Mouse (Mus musculus): ENCODE results near the gene Lnpk. TPM values are rescaled to one million over a fixed set of nuclear protein-coding genes. Genes with fewer than 3 reads are reported as not detected.

Gene Lnpk
- 10 to 100 TPM; 69.7 to 77.6 TPM for total RNA-seq (2021)

DNA sequence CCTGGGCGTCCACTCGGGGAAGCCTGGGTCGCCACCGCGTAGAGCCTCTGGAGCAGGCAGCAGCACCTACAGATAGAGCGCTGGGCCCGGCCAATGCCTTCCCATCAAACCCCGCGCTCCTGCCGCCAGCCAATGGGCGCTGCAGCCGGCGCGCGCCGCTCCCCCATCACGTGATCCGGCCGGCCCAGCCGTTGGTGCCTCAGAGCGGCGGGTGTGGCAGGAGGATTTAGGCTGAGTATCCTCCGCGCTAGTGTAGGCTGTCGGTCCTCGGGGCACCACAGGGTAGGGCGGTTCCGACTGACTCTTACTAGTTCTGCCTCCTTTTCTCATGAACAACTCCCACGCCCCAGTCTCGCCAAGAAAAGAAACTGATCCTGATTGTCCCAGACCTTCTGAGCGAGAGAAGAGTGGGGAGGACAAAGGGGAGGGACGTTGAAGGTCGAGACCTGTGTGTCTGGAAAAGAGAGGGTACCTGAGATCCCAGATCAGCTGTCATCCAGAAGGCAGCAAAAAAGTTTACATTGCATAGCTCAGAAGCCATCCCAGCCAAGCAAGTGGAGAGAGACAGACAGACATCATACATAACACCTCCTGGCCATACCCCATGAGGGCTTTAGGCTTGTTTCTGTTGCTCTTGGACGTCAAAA lies at the start of gene Lnpk:
Lnpk (minus strand) TSS at position 593 of the 647 bp plus-strand sequence.
- intact Hi-C loops (cut with DNase I): loop anchor here (5.0 kb wide), 1 partner anchor 277 kb away; no protein-coding TSS in a partner anchor
- peak; percentile 95 to 96 for DNase-seq (ENCODE audit: low spot score in 2 of 2)

DNA sequence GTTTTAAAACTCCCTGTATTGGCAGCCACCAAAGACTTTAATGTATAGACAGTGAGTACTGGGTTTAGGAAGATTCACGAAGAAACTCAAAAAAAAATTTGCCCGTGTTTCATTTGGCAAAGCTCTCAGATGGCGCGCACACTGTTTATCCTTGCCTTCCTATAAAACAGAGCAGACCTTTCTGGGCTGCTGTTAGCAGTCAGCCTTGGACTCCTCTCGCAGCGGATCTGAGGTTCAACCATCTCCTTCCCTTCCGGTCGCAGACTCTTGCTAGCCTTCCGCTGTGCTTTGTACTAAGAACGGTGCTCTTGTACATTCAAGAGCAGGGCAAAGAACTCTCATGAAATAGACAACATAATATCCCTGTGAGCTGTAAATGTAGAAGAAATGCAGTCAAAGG lies 41.1 kb upstream of the Lnpk start:
- DNase-seq (ENCODE audit: low spot score in 2 of 2): no peak
- intact Hi-C loops (cut with DNase I): no loop called here

DNA sequence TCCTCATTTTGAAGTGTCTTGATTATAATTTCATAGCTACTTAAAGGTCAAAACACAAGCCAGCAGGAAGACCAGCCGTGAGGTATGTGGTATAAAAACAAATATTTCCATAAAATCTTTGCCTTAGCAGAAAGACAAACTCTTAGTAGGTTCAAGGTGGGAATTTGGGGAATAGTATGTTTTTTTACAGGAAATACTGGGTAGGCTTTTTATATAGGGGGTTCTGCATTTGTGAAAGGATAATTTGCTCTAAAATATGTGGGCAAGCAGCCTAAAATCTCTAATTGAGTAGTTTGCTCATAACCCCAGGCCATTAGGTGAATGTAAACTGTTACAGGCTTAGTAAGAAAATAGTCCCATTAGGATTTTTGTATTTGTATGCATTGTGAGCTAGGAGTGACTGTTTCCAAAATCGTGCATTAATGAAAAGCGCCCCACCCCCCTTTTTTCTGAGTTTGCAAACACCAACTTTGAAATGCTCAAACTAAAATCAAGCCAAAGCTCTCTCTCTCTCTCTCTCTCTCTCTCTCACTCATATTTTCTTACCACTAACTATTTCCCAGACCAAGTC lies 40.5 kb upstream of the Lnpk start:
- intact Hi-C loops (cut with DNase I): no loop called here

DNA sequence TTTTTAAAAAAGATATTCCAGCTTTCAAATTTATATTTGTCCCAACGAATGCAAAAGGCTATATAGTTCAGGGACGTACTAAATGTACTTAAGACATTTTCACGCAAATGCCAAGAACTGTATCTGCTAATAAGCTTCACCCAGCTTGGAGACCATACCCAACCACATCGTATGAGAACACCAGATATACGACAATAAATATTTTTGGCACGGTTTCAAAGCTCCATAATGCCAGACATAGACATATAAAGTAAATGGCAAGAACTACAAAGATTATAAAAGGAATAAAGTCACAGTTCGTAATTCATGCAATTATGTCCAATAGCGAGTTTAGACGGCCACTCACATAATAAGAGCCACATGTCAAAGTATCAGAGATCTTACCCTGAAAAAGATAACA lies 38.5 kb upstream of the Lnpk start:
- no peak for DNase-seq (ENCODE audit: low spot score in 2 of 2)
- intact Hi-C loops (cut with DNase I): no loop called here

More for the DNA sequence above, 40.5 kb upstream of the Lnpk start:
- no peak for DNase-seq (ENCODE audit: low spot score in 2 of 2)

DNA sequence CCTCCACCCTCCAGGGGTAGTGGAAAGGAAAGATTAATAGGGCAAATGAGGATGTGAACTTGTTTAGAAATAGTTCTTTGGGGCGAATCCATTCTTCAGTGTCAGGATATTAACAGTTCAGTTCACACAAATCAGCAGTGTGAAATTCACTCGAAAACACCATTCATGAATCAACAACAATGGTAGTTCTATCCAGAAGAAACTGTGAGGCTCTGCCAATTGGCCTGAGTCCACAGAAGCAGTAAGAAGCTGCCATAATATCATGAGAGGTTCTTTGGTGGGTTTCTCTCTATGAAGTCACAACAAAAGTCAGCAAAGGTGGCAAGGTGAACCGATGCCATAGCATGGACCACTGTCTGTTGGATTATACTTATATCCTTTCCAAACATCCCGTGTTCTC lies 32.2 kb upstream of the Lnpk start:
- intact Hi-C loops (cut with DNase I): no loop called here
- no peak for DNase-seq (ENCODE audit: low spot score in 2 of 2)

DNA sequence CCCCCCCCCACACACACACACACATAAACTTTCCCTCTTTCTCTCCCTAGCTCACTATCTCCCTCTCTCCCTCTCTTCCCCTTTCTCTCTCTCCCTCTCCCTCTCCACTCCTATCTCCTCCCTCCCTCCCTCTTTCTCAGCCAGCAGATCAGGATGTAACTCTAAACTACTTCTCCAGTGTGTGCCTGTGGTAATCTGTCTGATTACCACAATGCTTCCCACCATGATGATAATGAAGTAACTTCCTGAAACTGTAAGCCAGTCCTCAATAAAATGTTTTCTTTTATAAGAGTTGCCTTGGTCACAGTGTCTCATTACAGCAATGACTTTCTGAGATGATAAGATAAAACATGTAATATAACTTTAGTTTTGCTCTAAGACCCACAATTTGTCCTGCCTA lies 30.1 kb upstream of the Lnpk start:
- DNase-seq (ENCODE audit: low spot score in 2 of 2): no peak
- intact Hi-C loops (cut with DNase I): no loop called here

DNA sequence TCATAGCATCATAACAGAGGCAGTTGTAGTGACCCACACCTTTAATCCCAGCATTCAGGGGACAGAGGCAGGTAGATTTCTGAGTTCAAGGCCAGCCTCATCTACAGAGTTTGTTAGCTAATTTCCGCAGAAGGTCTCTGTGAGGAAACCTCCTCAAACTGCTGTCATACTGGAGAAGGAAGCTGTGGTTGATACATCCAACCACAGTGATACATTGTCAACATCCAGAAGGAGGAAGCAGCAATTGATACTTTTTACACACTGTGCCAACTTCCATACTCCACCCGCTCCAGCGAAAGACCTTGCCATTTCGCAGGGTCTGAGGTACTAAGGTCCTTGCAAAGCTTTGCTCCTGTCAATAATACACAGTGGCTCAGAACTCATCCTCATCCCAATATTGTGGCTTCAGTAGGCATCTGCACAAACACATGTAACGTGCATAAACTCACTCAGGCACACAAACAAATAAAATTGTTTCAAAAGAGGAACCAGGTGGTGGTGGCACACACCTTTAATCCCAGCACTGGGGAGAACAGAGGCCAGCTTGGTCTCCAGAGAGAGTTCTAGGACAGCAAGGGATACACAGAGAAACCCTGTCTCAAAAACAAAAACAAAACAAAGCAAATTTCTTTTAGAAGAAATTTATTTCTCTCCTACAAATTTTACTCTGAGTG lies 27.0 kb upstream of the Lnpk start:
- intact Hi-C loops (cut with DNase I): no loop called here
- DNase-seq (ENCODE audit: low spot score in 2 of 2): no peak

DNA sequence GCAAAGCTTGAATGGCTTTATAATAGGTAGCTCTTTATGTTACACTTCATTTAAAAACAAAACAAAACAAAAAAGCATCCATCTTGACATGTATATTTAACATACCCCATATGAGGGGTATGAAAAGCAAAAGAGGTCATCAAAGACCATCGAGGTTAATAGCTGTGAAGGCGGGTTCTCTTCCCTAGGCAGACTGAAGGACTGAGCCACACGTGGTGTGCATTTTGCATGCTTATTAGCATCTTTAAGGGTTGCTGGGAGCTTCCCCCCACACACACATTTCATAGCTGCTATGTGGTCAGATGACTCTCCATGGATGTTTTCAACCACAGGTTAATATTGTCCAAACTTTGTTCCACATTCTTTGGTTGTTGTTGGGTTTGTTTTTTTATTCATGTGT lies 24.8 kb upstream of the Lnpk start:
- no peak for DNase-seq (ENCODE audit: low spot score in 2 of 2)
- intact Hi-C loops (cut with DNase I): no loop called here

DNA sequence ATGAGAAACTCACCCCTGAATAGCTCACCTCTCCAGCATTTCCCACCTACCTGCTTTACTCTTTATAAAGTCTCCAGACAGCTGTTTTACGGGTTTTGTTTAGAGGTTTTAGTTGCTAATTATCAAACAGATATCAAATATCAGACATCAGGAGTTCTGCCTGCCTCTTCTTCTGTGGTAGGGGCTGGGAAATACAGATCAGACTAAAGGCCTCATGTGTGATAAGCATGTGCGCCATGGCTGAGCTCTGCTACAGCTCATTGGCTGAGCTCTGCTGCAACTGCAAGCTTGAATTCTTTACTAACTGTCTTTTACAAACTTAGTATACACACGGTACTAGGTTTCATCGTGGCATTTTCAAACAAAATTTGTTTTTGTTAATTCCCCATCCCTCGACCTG lies 23.2 kb upstream of the Lnpk start:
- no peak for DNase-seq (ENCODE audit: low spot score in 2 of 2)
- intact Hi-C loops (cut with DNase I): no loop called here

DNA sequence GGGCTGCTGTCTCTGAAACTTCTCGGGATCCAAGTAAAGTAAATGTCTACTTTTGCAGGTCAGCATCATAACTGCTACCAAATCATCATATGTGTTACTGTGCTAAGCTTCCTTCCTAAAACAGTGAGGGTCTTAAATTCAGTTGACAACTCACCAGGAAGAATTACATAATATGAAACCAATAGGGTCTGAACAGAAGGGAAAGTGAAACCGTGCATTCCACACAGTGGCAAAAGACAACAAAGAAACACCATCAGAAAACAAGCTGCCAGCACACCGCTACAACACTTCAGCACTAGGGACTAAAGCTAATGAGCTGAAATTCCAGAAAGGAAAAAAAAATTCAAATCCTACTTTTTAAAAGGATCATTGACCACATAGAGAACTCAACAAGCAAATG lies 17.9 kb upstream of the Lnpk start:
- intact Hi-C loops (cut with DNase I): no loop called here

DNA sequence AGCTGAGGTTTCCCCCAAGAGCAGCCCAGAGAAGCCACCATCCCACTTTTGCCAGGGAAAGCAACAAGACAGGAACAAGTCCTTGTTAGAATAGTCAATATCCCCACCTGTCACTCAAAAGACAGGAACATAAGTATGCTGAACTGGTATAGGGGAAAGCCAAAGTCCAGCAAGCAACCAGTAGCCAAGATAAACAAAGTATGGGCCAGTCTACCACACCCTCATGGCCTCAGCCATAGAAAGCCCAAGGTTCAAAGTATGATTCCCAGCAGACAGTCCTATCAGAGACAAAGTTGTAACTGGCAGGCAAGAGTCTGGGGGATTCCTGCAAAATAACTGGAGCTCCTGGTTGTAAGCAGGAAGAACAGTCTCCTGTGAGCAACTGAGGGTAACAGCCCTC lies 16.9 kb upstream of the Lnpk start:
- no peak for DNase-seq (ENCODE audit: low spot score in 2 of 2)
- intact Hi-C loops (cut with DNase I): no loop called here

More for the DNA sequence above, 17.9 kb upstream of the Lnpk start:
- DNase-seq (ENCODE audit: low spot score in 2 of 2): no peak

DNA sequence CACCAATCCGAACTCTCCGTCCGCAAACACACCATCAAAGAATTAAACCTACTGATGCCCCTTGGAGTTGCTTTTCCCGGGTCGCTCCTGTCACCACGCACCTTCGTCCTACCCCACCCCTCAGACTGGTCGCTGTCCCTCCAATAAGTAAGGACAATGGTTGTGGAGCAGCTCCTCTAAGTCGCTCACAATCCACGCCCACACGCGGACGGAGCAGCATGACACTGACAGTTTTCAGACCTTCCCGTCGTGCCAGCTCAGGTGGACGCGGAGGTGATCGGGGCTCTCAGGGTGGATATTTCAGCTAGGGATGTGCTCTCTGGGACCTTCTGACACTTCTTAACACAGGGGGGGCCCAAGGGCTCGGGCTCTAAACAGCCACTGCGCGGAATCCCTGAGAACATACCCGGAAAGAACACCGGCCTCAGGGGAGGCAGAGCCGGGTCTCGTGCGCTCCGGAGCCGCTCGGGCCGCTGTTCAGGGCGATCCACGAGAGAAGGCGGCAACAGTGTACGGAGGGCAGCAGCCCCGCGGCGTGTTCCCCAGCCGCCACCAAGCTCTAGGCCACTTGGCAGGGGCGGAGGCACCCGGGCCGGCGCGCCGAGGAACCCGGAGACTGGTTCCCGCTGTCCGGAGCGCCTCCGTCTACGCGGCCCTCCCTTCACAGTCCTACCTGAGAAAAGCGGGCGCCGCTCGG lies 941 bp downstream of the Lnpk start:
- intact Hi-C loops (cut with DNase I): loop anchor here (5.0 kb wide), 1 partner anchor 276 kb away; no protein-coding TSS in a partner anchor

DNA sequence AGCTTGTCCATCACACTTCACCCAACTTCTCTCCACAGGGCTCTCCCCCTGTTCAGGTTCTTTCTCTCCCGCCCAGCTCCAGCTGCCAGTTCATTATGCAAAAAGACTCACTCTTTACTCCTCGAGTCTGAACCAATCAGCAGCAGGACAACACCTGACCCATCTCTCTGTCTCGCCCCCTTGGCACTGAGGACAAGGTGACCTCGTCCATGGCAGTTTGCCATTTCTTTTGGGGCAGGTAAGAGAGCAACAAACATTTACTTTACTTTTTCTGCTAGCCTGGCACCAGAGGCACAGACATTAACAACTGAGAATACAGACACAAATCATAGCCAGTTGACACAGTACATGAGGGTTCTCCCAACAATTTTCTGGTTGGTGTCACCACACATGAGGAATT lies 8.8 kb downstream of the Lnpk start:
- DNase-seq (ENCODE audit: low spot score in 2 of 2): no peak
- intact Hi-C loops (cut with DNase I): no loop called here

More for the DNA sequence above, 941 bp downstream of the Lnpk start:
- DNase-seq (ENCODE audit: low spot score in 2 of 2): peak; percentile 37 to 46

DNA sequence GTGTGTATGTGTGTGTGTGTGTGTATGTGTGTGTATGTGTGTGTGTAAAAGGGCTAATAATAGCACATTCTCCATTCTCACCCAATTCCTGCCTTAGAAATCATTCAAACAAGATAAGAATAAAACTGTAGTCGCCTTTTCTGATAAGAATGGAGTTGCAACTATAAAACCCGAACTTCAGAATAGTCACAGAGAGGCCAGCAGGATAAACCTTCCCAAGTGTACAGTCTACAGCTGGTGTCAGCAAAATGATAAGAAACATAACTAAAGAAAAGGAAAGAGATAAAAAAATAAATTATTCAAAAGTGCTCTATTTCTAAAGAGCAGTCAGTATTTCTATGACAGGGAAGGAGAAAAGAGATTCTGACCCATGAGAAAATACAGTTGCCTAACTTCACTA lies 19.4 kb downstream of the Lnpk start:
- intact Hi-C loops (cut with DNase I): no loop called here
- no peak for DNase-seq (ENCODE audit: low spot score in 2 of 2)

DNA sequence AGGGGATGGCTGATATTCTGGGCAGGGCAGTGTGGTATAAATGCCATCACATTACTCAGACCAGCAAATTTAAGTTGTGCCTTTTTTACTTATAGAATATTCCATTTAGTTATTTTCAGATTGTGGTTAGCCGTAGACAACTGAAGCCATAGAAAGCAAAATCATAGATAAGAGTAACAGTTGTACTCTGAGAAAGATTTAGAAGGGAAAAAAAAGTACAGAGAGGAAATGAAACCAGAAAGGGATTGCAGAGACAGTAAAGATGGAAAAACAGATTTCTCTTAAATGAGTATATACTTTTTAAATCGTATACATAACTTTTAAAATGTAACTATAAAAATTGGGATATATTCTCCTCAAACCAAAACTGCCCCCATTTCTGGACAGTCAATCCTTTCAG lies 20.1 kb downstream of the Lnpk start:
- no peak for DNase-seq (ENCODE audit: low spot score in 2 of 2)
- intact Hi-C loops (cut with DNase I): no loop called here

DNA sequence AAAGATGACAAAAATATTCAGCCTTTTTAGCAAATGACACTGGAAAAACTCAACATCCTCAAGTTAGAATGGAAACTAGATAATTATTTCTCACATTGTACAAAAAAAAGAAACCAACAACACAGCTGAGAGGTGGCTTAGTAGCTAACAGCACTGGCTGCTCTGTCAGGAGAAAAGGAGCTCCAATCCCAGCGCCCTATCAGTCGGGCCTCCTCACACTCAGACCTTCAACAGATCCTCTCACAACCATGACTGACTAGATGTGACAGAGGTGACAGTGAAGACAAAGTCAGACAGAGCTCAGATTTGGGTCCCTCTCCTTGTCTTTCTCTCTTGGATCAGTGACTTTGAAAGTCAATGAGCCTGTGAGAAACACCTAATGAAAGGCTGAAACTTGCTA lies 21.8 kb downstream of the Lnpk start:
- intact Hi-C loops (cut with DNase I): no loop called here

DNA sequence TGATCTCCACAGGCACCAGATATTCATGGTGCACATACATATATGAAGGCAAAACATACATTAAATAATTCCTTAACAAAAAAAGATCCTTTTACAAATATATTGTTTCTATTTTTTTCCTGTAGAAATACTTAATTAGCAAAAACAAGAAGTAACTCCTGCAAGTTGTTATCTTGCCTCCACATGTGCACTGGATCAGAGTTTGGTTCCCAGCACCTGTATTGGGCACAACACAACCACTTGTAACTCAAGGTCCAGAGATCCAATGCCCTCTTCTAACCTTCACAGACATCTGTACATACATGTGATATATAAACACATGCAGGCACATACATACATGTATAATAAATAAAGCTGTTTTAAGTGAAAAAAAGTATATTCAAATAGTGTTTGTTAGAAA lies 27.3 kb downstream of the Lnpk start:
- no peak for DNase-seq (ENCODE audit: low spot score in 2 of 2)
- intact Hi-C loops (cut with DNase I): no loop called here

More for the DNA sequence above, 21.8 kb downstream of the Lnpk start:
- DNase-seq (ENCODE audit: low spot score in 2 of 2): no peak

DNA sequence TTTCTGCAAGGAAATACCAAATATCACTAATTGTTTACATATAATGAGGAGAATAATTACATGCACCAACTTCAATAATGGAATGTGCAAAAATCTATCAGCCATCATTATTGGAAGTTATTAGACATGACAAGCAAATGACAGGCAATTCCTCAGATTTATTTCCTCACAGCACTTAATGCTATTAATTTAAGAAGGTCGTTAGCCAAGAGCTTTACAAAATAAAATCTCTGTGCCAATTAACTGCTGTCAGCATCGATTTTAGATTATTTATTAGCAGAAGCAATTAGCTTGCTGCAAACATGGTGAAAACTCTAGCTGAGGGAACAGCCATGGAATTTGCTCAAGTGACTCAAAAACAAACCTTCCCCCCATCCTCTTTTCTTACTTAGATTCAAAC lies 30.9 kb downstream of the Lnpk start:
- no peak for DNase-seq (ENCODE audit: low spot score in 2 of 2)

DNA sequence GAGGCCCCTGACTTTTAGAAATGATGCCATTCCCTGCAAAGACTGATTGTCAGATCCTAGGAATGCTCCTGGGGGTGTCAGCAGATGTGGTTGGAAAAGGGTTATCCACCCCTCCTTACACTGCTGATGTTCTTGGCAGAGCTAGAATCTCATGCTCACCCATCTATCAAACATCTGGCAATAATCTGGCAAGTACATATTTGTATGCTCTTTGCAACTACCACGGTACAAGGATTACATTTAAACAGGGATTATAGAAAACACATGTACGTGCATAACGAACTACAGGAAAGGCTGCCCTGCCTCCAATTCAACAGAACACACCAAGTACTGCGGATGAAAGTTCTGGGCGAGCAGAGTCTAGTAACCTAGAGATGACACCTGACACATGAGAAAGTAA lies 70.9 kb downstream of the Lnpk start:
- intact Hi-C loops (cut with DNase I): loop anchor here (10.0 kb wide), 1 partner anchor 124 kb away; no protein-coding TSS in a partner anchor
- DNase-seq (ENCODE audit: low spot score in 2 of 2): no peak

More for the DNA sequence above, 30.9 kb downstream of the Lnpk start:
- intact Hi-C loops (cut with DNase I): no loop called here

DNA sequence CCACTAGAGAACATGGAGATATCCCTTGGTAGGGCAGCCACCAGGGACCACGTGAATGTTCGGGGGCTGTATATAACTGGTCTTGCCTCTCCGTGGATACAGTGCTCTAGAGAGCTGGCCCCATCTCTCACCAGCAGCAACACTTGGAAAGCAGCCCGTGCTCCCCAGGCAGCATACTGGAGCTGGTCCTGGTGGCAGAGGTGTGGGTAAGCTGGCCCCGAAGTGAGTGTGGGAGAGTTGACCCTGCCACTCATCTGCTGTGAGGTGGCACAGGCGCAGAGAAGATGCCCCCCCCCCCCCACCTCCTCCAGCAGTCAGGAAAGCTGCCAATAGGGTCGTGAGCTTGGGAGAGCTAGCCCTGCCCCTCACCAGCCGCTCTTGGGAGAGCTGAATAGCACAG lies 72.8 kb downstream of the Lnpk start:
- intact Hi-C loops (cut with DNase I): loop anchor here (10.0 kb wide), 1 partner anchor 122 kb away; no protein-coding TSS in a partner anchor
- no peak for DNase-seq (ENCODE audit: low spot score in 2 of 2)

All from left cerebral cortex, postnatal 25 days (tissue).